Mouse (Mus musculus) spleen, adult 2 months (tissue): ENCODE data around the gene Gnb3.

Experiments used
- CTCF ChIP-seq: fragments of 200-500 bp; IDR thresholded peaks from 2 replicates; pipeline ENCODE4 v1.5.1; 2011; ENCODE audit warnings: mild to moderate bottlenecking, inconsistent platforms; ENCODE audit not compliant: insufficient read depth, insufficient read length, insufficient replicate concordance; ENCODE audit errors: extremely low read depth
- POLR2A ChIP-seq: fragments of 200-500 bp; IDR thresholded peaks from 2 replicates; pipeline ENCODE4 v1.6.1; 2011; ENCODE audit warnings: low read depth, low read length, inconsistent platforms

DNA sequence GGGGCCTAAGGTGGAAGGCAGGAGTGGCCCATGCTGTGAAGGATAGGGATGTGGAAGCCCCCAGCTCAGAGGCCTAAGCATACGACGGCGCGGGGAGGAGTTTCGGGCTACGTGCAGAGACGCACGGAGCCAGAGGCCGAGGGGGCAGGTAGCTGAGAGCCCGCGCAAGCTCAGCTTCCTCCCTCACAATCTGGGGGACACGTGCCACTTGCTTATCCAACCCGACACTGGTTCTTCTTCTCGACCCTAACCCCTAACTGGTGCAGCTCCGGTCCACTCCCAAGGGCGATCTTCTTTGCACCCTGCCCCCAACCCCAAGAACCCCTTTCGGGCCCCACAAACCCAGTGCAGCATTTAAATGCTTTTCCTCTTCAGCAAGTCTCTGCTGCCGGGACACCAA lies 26.6 kb downstream of the Gnb3 start:
- TF ChIP-seq POLR2A (no peak), CTCF (no peak)
